In genomic region chr5:3504453-3504852, GRCm38 (mm10) we compare ENCODE assay signal across 24 mouse cellular contexts.
"Had no signal": no experiment of that assay in that cellular context is flagged by ENCODE, and none has a peak within 500 bp of the region (broad histone marks: within the 10 kb centered on the region; RNA-seq: fewer than 3 reads in every experiment).

No protein-coding gene starts in this region.

- H3K27me3 ChIP-seq: heart, embryonic 13.5 days; heart, embryonic 15.5 days; hindbrain, embryonic 12.5 days; intestine, embryonic 15.5 days; limb, embryonic 13.5 days; limb, embryonic 15.5 days; liver, embryonic 12.5 days had no signal

- H3K36me3 ChIP-seq: heart, embryonic 13.5 days; heart, embryonic 15.5 days; hindbrain, embryonic 10.5 days; hindbrain, embryonic 12.5 days; intestine, embryonic 15.5 days; limb, embryonic 13.5 days; limb, embryonic 15.5 days had no signal

- ATAC-seq: hindbrain, postnatal 0 days; inflammation-experienced regulatory T-cells, adult 6 months; intestine, embryonic 15.5 days; intestine, postnatal 0 days; liver, embryonic 12.5 days had no signal

- H3K4me3 ChIP-seq: gastrocnemius, adult 2 months; heart, adult 2 months; heart, embryonic 13.5 days; heart, embryonic 15.5 days; hindbrain, embryonic 10.5 days; hindbrain, embryonic 12.5 days; intestine, embryonic 15.5 days; layer of hippocampus, adult 2 months; left cerebral cortex, adult 2 months; limb, embryonic 13.5 days; limb, embryonic 15.5 days; liver, embryonic 12.5 days had no signal

- H3K9ac ChIP-seq: heart, embryonic 13.5 days; heart, embryonic 15.5 days; hindbrain, embryonic 12.5 days; hindbrain, embryonic 14.5 days; intestine, embryonic 15.5 days; limb, embryonic 13.5 days; limb, embryonic 15.5 days; liver, embryonic 12.5 days had no signal

- H3K9me3 ChIP-seq: heart, embryonic 13.5 days; heart, embryonic 15.5 days; hindbrain, embryonic 10.5 days; hindbrain, embryonic 12.5 days; intestine, embryonic 15.5 days; limb, embryonic 15.5 days; liver, embryonic 12.5 days had no signal

- DNase-seq: gastrocnemius, adult 2 months; gastrocnemius, postnatal 10 days; gastrocnemius, postnatal 25 days; heart, adult 2 months; heart, postnatal 4 days; kidney, adult 18-20 months; kidney, adult 8-10 months; kidney, postnatal 10 days; kidney, postnatal 25 days; kidney, postnatal 4 days had no signal

- H3K27ac ChIP-seq: gastrocnemius, adult 2 months; heart, adult 2 months; heart, embryonic 13.5 days; heart, embryonic 15.5 days; hindbrain, embryonic 10.5 days; hindbrain, embryonic 12.5 days; hindbrain, embryonic 14.5 days; hindbrain, postnatal 0 days; intestine, embryonic 15.5 days; layer of hippocampus, adult 2 months; left cerebral cortex, adult 2 months; limb, embryonic 13.5 days; limb, embryonic 15.5 days; liver, embryonic 12.5 days had no signal
